Mouse (Mus musculus): ENCODE measurements around the gene Sfta2.

Gene Sfta2

GRCm38 (mm10) chr17:35601249-35601648 is at the start of gene Sfta2:
Sfta2 (plus strand) TSS chr17:35601549.
- DNase-seq (ENCODE audit: low spot score in 2 of 2), result no peak

GRCm38 (mm10) chr17:35551881-35552414 is 49.4 kb upstream of the Sfta2 start, which contains the start of gene Cdsn:
Cdsn (plus strand) TSS chr17:35552128.
- no peak for DNase-seq (ENCODE audit: low spot score in 2 of 2)

DNA sequence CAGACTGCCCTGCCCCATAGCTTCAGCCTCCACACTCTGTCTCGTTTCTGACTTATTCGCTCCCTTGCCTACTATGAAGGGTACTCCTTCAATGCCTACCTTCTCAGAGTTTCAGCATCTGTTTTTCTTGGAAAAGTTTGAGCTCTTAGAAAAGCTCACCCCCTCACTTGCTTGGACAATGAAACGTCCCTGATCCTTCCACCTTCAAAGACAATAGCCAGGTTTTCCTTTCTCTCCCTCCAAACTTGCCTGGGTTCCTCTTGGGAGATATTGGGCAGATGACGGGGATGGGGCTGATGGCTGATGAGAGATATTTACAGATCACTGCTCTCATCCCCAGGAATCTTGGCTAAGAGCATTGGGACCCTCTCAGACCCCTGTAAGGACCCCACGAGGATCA is 47.0 kb upstream of the Sfta2 start:
- DNase-seq (ENCODE audit: low spot score in 2 of 2), result no peak

DNA sequence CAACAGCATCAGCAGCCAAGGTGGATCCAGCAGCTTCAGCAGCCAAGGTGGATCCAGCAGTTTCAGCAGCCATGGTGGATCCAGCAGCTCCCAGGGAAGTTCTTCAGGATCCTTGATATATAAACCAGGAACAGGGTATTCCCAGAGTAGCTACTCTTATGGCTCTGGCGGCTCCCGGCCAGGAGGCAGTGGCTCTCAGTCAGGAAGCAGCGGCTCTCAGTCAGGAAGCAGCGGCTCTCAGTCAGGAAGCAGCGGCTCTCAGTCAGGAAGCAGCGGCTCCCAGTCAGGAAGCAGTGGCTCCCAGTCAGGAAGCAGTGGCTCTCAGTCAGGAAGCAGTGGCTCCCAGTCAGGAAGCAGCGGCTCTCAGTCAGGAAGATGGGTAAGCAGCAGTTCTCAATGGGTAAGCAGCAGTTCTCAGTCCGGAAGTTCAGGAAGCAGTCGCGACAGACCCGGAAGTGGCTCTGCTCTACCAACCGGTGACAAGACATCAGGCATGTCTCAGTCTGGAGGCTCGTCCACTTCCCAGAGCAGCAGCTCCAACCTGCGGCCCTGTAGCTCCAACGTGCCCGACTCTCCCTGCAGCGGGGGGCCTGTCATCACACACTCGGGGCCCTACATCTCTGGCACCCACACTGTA is 46.5 kb upstream of the Sfta2 start:
- DNase-seq (ENCODE audit: low spot score in 2 of 2), result no peak

DNA sequence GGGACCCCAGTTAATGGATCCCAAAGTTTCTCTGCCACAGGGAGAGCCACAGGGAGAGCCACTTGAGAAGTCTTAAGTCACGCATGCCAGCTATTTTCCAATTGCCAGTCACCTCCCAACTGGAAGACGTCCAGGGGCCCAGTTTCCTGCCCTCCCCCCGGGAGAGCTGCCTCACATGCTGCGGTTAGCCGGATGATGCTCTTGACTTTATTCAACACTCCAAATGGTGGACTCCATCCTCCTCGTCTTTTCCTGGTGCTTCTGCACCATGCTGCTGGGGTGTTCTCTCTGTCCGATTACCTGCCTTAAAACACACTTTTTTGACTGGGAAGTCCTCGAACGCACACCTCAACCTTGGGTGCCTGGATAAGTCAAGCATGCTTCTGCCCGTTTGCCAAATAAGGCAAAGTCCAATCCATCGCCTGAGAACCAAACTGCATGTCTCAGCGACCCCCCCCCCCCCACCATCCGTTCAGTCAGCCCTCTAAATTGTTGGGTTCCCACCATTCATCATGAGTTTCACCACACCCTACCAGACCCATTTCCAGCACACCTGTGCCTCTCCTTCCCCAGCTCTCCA is 45.1 kb upstream of the Sfta2 start:
- no peak for DNase-seq (ENCODE audit: low spot score in 2 of 2)

- DNase-seq (ENCODE audit: low spot score in 2 of 2), result no peak
Observed at GRCm38 (mm10) chr17:35556812-35557211, 44.5 kb upstream of the Sfta2 start.

GRCm38 (mm10) chr17:35557351-35557750 is 44.0 kb upstream of the Sfta2 start:
- no peak for DNase-seq (ENCODE audit: low spot score in 2 of 2)

DNA sequence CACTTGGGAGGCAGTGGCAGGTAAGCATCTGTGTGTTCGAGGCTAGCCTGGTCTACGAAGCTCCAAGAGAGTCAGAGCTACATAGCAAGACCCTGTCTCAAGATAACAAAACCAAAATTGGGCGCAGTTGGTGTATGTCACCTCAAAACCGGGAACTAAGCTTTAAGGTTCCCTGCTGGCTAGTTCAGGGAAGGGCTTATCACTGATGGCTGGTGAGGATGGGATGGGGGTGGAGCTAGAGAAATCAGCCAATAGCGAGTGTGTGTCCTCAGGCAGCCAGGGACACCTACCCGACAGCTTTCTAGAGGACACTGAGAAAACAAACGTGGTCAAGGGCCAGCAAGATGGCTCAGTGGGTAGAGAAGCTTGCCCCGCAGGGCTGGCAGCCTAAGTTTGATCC is 43.1 kb upstream of the Sfta2 start:
- no peak for DNase-seq (ENCODE audit: low spot score in 2 of 2)

GRCm38 (mm10) chr17:35567150-35567549 is 34.2 kb upstream of the Sfta2 start, which contains the start of gene 2300002M23Rik:
2300002M23Rik (plus strand) TSS chr17:35567450.
- DNase-seq (ENCODE audit: low spot score in 2 of 2), result no peak

GRCm38 (mm10) chr17:35567767-35568166 is 33.6 kb upstream of the Sfta2 start:
- no peak for DNase-seq (ENCODE audit: low spot score in 2 of 2)

GRCm38 (mm10) chr17:35569091-35569944 is 32.0 kb upstream of the Sfta2 start:
- no peak for DNase-seq (ENCODE audit: low spot score in 2 of 2)

DNA sequence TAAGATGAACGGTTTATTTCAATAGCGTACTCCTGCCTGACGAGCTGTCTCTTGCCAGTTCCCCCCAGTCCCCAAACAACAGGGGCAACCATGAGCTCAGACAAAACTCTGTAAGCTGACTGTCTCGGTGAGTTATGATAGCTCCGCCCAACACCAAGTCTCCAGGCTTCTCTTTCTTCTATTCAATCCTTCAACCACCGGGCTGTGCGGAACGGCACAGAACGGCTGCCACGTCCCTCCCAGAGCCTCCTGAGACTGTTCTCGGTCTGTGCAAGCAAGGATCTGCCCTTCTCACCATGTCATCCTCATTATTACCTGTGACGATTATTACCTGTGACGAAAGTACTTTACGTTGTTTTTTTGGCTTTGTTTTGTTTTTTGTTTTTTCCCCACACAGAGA is 30.5 kb upstream of the Sfta2 start:
- no peak for DNase-seq (ENCODE audit: low spot score in 2 of 2)

GRCm38 (mm10) chr17:35571477-35571876 is 29.9 kb upstream of the Sfta2 start:
- no peak for DNase-seq (ENCODE audit: low spot score in 2 of 2)

GRCm38 (mm10) chr17:35578211-35578610 is 23.1 kb upstream of the Sfta2 start:
- DNase-seq (ENCODE audit: low spot score in 2 of 2), result peak; percentile 68 to 79

GRCm38 (mm10) chr17:35582900-35583299 is 18.4 kb upstream of the Sfta2 start:
- DNase-seq (ENCODE audit: low spot score in 2 of 2), result no peak

GRCm38 (mm10) chr17:35584330-35584937 is 16.9 kb upstream of the Sfta2 start:
- DNase-seq (ENCODE audit: low spot score in 2 of 2), result peak; percentile 91 to 92

DNA sequence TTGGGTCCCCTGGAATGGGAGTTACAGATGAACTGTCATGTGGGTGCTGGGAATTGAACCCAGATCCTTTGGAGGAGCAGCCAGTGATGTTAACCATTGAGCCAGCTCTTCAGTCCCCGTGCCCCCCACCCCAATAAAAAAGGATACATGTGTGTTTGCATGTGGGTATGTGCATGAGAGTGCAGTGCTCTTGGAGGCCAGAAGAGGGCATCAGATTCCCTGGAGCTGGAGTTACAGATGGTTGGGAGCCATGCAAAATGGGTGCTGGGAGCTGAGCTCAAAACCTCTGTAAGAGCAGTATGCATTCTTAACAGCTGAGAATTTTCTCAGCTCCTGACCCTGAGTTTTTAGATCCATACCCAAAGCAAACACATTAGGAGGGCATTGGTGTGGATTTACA is 14.1 kb upstream of the Sfta2 start:
- DNase-seq (ENCODE audit: low spot score in 2 of 2), result no peak

DNA sequence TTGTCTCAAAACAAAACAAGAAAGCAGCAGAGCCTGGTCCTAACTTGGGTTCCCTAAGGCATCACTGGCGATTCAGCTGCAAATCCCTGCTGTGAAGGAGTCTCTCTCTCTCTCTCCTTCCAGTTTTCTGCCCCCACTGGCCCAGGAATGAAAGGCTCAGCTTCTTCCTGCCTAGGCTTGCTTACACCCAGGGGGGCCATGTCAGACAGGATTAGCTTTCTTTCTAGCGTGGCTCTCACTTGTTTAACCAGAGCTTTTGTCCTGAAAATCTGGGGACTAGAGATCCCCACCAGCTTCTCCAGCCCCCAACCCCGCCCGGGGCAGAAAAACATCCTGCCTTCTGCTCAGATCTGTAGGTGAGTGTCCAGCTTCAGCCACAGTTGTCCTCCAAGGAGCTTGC is 13.0 kb upstream of the Sfta2 start:
- DNase-seq (ENCODE audit: low spot score in 2 of 2), result no peak

DNA sequence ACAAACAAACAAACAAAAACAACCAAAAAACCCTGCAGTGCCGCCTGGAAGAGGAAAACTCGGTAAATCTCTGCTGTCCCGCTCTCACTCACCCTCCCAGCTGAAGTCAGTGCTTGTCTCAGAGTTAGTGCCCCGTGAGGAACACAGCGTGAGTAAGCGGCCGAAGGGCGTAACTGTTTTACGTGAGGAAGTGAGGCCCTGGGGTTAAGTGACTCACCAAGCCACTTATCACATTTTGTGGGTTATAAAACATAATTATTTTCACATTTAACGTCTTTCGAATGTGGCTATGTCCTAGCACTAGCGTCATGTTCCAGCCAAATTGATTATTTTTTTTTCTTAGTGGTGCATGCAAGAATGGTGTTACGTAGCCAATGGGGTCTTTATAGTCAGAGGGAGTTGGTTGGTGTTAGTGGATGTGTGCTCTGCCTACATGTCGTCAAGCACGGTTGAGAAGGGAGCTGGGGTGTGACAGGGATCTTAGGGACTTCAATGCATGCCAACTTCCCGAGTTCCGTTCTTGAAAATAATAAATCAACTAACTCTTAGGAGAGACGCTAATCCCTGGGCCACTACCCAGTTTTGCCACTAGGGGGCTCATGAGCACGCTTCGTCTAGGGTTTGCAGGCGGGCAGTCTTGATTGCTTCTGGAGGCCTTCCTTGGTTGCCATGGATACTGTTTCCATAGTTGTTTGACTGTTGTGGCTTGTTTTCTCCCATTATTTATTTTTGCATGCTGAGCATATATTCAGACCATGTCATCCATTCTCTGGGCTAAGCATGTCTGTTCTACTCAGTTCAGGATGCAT is 10.7 kb upstream of the Sfta2 start:
- peak; percentile 88 to 90 for DNase-seq (ENCODE audit: low spot score in 2 of 2)

DNA sequence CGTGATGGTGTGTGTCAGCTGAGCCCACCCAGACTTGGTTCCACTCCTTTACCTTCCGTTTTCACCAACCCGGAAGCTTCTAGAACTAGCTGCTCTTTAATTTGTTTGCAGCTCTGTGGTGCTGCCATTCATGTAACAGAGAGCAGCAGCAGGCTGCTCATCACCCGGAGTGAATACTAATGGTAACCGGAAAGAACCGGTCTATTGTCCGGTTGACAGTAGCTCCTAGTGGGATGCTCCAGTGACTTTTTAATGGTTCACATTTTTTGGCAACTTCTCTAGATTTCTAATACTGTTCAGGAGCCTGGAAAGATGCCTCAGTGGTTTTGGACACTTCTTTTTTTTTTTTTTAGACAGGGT is 10.2 kb upstream of the Sfta2 start:
- DNase-seq (ENCODE audit: low spot score in 2 of 2), result peak in 1 of 2 experiments; percentile 42

DNA sequence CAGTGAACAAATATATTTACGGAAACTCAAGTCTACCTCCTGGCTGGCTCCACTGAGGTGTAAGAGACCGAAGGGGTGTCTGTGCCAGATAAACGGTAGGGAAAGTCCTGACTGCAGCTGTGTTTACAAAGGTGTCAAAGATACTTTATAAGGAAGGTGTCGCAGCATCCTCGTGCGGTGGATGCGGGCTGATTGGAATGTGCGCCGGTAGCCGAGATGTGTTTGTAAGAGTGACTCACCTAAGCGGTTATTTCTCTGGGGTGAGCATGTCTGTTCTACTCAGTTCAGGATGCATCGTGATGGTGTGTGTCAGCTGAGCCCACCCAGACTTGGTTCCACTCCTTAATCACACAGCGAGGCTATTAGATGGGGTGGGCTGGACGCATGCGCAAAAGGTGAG is 9.6 kb upstream of the Sfta2 start:
- DNase-seq (ENCODE audit: low spot score in 2 of 2), result no peak
